Mouse (Mus musculus): ENCODE results near the gene Ago1. TPM values are rescaled to one million over a fixed set of nuclear protein-coding genes. Genes with fewer than 3 reads are reported as not detected.

Ago1 gene
- total and polyA plus RNA-seq, 3 experiments = 6.9 to 29.0 (median 10.9) TPM

GRCm38 (mm10) chr4:126509072-126509471, 40.7 kb upstream of the Ago1 start:
- Histone ChIP-seq H3K27me3 (replicated peaks) (no peaks in the 10 kb centered on the region), H3K36me3 (replicated peaks in 1 of 2; ENCODE audit: control insufficient read depth in 1 of 2, insufficient read depth in 1 of 2, low read length in 1 of 2) (peaks cover 0 to 22% of the 10 kb centered on the region in 2 experiments), H3K4me3 (replicated peaks in 1 of 3; ENCODE audit: low read depth in 2 of 3, low read length in 2 of 3, poor library complexity in 1 of 3) (no peak overlapping the region), H3K9me3 (replicated peaks; ENCODE audit: low read length) (no peaks in the 10 kb centered on the region), H3K9ac (ENCODE audit: insufficient read depth, low read depth) (no peak overlapping the region), H3K4me2 (ENCODE audit: insufficient read depth, low read depth, poor library complexity, severe bottlenecking) (no peak overlapping the region), H3K4me1 (ENCODE audit: control insufficient read depth in 1 of 2, insufficient read depth in 2 of 2) (peaks cover 0 to 3% of the 10 kb centered on the region in 2 experiments; a peak in 1 of 4 replicates), H3K79me2 (replicated peaks; ENCODE audit: control insufficient read depth, extremely low read depth, insufficient read depth, poor library complexity, severe bottlenecking) (no peaks in the 10 kb centered on the region), H3K27ac (ENCODE audit: insufficient read depth, low read depth) (no peak overlapping the region)
- in situ Hi-C loops (cut with MboI; ENCODE audit: low pct_ligation_motif_present, low pct_unique_long_range_greater_than_20kb, low sequenced_read_pairs) = no loop called here
- dilution Hi-C loops (cut with MboI; ENCODE audit: extremely low pct_ligation_motif_present, extremely low pct_unique_long_range_greater_than_20kb, low sequenced_read_pairs) = no loop called here
- TF ChIP-seq KAT2A (IDR thresholded peaks at IDR 0.05; ENCODE audit: insufficient replicate concordance, low read length) = no peak
- no peak for TF ChIP-seq E2F4 (IDR thresholded peaks at IDR 0.05; ENCODE audit: insufficient replicate concordance, low read depth, low read length)
- TF ChIP-seq MAFK (IDR thresholded peaks at IDR 0.05; ENCODE audit: insufficient replicate concordance, low read length) = no peak
- TF ChIP-seq HCFC1 (IDR thresholded peaks at IDR 0.05; ENCODE audit: low read depth, low read length) = no peak
- TF ChIP-seq POLR2A (IDR thresholded peaks at IDR 0.05; ENCODE audit: low read depth, low read length) = no peak
- TF ChIP-seq USF1 (IDR thresholded peaks at IDR 0.05; ENCODE audit: low read depth, low read length) = no peak
- TF ChIP-seq NELFE (IDR thresholded peaks at IDR 0.05; ENCODE audit: low read depth, low read length) = no peak
- no peak for TF ChIP-seq NRF1 (IDR thresholded peaks at IDR 0.05; ENCODE audit: low read depth, low read length)
- no peak for TF ChIP-seq GABPA (IDR thresholded peaks at IDR 0.05; ENCODE audit: insufficient replicate concordance, low read depth, low read length)
- TF ChIP-seq USF2 (conservative IDR thresholded peaks at IDR 0.05; ENCODE audit: low read depth, low read length) = no peak
- no peak for TF ChIP-seq MXI1 (IDR thresholded peaks at IDR 0.05; ENCODE audit: low read depth, low read length)
- no peak for TF ChIP-seq CHD1 (IDR thresholded peaks at IDR 0.05; ENCODE audit: low read depth, low read length)
- TF ChIP-seq IRF4 (IDR thresholded peaks at IDR 0.05; ENCODE audit: low read depth, low read length) = no peak
- no peak for TF ChIP-seq JUN (IDR thresholded peaks at IDR 0.05; ENCODE audit: insufficient read depth, low read depth, low read length)
- no peak for TF ChIP-seq ZNF384 (IDR thresholded peaks at IDR 0.05; ENCODE audit: low read depth, low read length)
- no peak for TF ChIP-seq SIN3A (IDR thresholded peaks at IDR 0.05; ENCODE audit: low read length)
- no peak for TF ChIP-seq BHLHE40 (IDR thresholded peaks at IDR 0.05; ENCODE audit: low read depth, low read length)
- no peak for TF ChIP-seq POLR2AphosphoS2 (IDR thresholded peaks at IDR 0.05; ENCODE audit: low read depth, low read length)
- TF ChIP-seq CHD2 (IDR thresholded peaks at IDR 0.05; ENCODE audit: low read length) = no peak
- TF ChIP-seq PAX5 (IDR thresholded peaks at IDR 0.05; ENCODE audit: low read length) = no peak
- no peak for DNase-seq (ENCODE audit: extremely low read depth)

GRCm38 (mm10) chr4:126508110-126508899, 39.9 kb upstream of the Ago1 start:
- in situ Hi-C loops (cut with MboI; ENCODE audit: low pct_ligation_motif_present, low pct_unique_long_range_greater_than_20kb, low sequenced_read_pairs) = no loop called here
- H3K9me3 ChIP-seq (replicated peaks; ENCODE audit: low read length) = no peaks in the 10 kb centered on the region
- H3K4me1 ChIP-seq (ENCODE audit: control insufficient read depth in 1 of 2, insufficient read depth in 2 of 2) = peaks cover 0 to 3% of the 10 kb centered on the region in 2 experiments; a peak in 1 of 4 replicates
- no peak overlapping the region for H3K9ac ChIP-seq (ENCODE audit: insufficient read depth, low read depth)
- H3K27ac ChIP-seq (ENCODE audit: insufficient read depth, low read depth) = no peak overlapping the region
- no peak overlapping the region for H3K4me3 ChIP-seq (replicated peaks in 1 of 3; ENCODE audit: low read depth in 2 of 3, low read length in 2 of 3, poor library complexity in 1 of 3)
- no peaks in the 10 kb centered on the region for H3K27me3 ChIP-seq (replicated peaks)
- DNase-seq (ENCODE audit: extremely low read depth) = no peak
- dilution Hi-C loops (cut with MboI; ENCODE audit: extremely low pct_ligation_motif_present, extremely low pct_unique_long_range_greater_than_20kb, low sequenced_read_pairs) = no loop called here
- no peak for TF ChIP-seq TBP (conservative IDR thresholded peaks at IDR 0.05; ENCODE audit: low read depth, low read length)
- TF ChIP-seq HCFC1 (IDR thresholded peaks at IDR 0.05; ENCODE audit: low read depth, low read length) = no peak
- no peak for TF ChIP-seq SIN3A (IDR thresholded peaks at IDR 0.05; ENCODE audit: low read length)
- no peak for TF ChIP-seq BHLHE40 (IDR thresholded peaks at IDR 0.05; ENCODE audit: low read depth, low read length)
- no peak for TF ChIP-seq ETS1 (conservative IDR thresholded peaks at IDR 0.05; ENCODE audit: low read depth, low read length)
- no peak for TF ChIP-seq MXI1 (IDR thresholded peaks at IDR 0.05; ENCODE audit: low read depth, low read length)
- no peak for TF ChIP-seq ELF1 (IDR thresholded peaks at IDR 0.05; ENCODE audit: low read depth, low read length)
- no peak for TF ChIP-seq EP300 (IDR thresholded peaks at IDR 0.05; ENCODE audit: low read length)
- TF ChIP-seq GABPA (IDR thresholded peaks at IDR 0.05; ENCODE audit: insufficient replicate concordance, low read depth, low read length) = no peak
- TF ChIP-seq ZMIZ1 (IDR thresholded peaks at IDR 0.05; ENCODE audit: low read depth, low read length) = no peak
- TF ChIP-seq MAZ (IDR thresholded peaks at IDR 0.05; ENCODE audit: low read depth, low read length) = no peak
- H3K79me2 ChIP-seq (replicated peaks; ENCODE audit: control insufficient read depth, extremely low read depth, insufficient read depth, poor library complexity, severe bottlenecking) = no peaks in the 10 kb centered on the region
- H3K36me3 ChIP-seq (replicated peaks in 1 of 2; ENCODE audit: control insufficient read depth in 1 of 2, insufficient read depth in 1 of 2, low read length in 1 of 2) = peaks cover 0 to 25% of the 10 kb centered on the region in 2 experiments
- H3K4me2 ChIP-seq (ENCODE audit: insufficient read depth, low read depth, poor library complexity, severe bottlenecking) = no peak overlapping the region
